Mouse (Mus musculus) heart, postnatal 25 days (tissue): ENCODE measurements around the gene Ccser1. TPM values are rescaled to one million over a fixed set of nuclear protein-coding genes. Genes with fewer than 3 reads are reported as not detected.

Source experiments
- DNase-seq: peaks from one replicate; pipeline ENCODE4 v3.0.0; 2022; ENCODE audit warnings: low spot score
- intact Hi-C: fragments of 180-260 bp; cut with DNase I; formaldehyde crosslinking; loops from one replicate; pipeline ENCODE4 v1.15.1; 2025
- total RNA-seq, 2 experiments: library from RNA; stranded (reverse); gene quantifications; 2 replicates each; pipeline ENCODE4 v1.2.3; 2021

Ccser1 gene
- total RNA-seq, 2 experiments from 2014 or later, result 1.7 to 1.8 TPM

DNA sequence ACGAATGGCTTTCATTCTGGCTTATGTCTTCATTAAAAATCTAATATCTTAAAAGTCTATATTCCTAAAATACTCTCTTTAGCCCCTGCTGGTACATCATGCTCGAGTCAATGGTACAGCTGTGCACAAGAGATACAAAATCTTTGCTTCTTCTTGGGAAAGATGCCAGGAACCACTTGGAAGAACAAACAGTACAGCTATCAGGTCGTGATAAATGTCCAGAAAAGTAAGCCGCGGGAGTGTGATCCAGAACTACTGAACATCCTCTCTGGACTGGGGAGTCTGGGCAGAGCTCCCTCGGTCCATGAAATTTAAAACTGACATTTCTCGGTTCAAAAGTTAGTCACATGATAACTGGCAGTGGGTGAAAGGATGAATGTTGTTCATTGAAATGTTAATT lies 99.4 kb downstream of the Ccser1 start:
- no peak for DNase-seq
- intact Hi-C loops, result no loop called here

GRCm38 (mm10) chr6:61292927-61293326 lies 112.8 kb downstream of the Ccser1 start:
- intact Hi-C loops, result no loop called here
- no peak for DNase-seq

DNA sequence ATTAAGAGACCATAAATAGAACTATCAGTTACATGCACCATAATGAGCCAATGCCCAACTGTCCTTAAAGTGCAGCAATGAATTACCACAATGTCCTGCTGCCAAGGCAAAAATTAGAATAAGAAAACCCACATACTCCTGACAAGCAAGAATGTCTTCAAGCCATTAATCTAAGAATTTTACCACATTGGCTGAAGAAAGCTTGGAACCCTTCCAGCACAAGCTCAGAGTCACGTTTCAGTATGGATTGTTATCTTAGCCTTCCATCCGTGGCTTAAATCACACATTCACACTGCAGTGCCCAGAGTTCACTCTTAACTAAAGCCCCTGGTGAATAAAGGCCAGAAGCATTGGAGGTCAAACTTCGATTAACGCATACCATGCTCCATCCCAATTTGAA lies 115.4 kb downstream of the Ccser1 start:
- intact Hi-C loops, result no loop called here
- no peak for DNase-seq

GRCm38 (mm10) chr6:61296188-61297037 lies 116.3 kb downstream of the Ccser1 start:
- intact Hi-C loops, result no loop called here
- no peak for DNase-seq

DNA sequence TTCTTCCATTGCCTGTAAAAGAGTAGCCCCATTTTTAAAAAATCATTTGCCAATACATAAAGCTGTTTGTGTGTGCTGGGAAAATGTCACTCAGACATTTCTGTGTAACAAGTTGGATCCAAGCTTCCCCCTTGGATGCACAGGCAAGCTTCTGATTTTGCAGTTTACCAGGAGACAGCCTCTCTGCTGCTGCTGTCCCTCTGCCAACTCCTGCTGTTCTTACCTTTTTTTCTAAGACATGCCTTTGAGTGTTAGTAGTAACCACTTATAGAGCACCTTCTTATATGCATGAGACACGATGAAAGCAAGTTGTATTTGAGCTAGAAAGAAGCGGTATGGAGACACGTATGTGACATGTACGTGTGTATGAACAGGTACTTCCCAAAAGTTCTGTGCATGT lies 120.3 kb downstream of the Ccser1 start:
- intact Hi-C loops, result loop anchor here (2.0 to 10.0 kb wide), 3 partner anchors 238 to 743 kb away; no protein-coding TSS in a partner anchor
- DNase-seq, result no peak

DNA sequence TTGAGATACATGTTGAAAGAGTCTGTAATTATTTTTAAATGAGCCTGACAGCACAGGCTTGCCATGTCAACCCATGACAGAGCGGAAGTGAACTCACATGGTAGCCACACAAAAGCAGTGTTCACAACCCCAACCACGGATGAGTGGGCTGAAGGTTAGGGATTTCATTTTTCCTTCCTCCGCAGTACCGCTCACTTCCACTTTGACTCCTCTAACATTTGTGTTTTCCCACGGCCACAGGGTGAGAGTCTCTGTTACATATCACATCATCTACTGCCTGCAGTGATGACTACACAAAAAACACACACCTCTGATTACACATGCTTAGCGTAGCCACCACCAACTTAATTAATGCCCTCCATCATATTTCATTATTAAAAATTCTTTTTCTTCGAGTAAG lies 120.9 kb downstream of the Ccser1 start:
- intact Hi-C loops, result loop anchor here (2.0 to 10.0 kb wide), 3 partner anchors 238 to 744 kb away; no protein-coding TSS in a partner anchor
- no peak for DNase-seq

GRCm38 (mm10) chr6:61301631-61302030 lies 121.5 kb downstream of the Ccser1 start:
- intact Hi-C loops, result loop anchor here (1.0 to 10.0 kb wide), 4 partner anchors 239 to 744 kb away; no protein-coding TSS in a partner anchor
- no peak for DNase-seq

- no peak for DNase-seq
- intact Hi-C loops, result no loop called here
Measured at GRCm38 (mm10) chr6:61311324-61312091, 131.4 kb downstream of the Ccser1 start.

DNA sequence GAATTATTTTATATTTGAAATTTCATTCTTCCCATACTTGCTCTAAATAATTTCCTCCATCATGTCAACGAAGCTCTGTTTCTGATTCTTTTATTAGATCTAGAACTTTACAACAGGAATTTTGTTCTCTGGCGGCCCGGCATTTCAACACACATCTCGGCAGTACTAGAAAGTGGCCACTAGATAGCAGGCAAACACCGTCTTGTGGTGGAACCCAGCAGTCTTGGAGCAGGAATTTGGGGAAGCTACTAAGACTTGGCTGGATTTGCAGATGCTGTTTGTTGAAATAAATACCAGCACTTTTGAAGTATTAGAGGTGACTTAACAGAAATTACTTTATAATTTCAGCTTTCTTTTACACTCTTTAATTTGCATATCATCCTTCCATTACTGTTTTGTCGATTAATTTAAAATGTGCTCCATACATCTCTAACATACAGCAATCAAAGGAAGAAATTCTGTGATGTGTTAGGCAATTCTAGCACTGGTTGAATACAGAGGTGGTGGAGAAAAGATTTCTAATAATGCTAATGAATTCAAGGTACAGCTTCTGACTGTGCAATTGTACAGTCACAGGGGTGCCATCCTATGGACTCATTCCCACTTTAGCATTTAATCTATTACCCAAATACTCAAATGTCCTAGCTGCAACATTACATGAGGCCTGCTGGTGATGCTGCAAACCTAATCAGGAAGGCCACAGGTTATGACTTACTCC lies 135.9 kb downstream of the Ccser1 start:
- intact Hi-C loops, result no loop called here
- DNase-seq, result no peak

- no peak for DNase-seq
- intact Hi-C loops, result no loop called here
Measured at GRCm38 (mm10) chr6:61320842-61321241, 140.7 kb downstream of the Ccser1 start.

- intact Hi-C loops, result no loop called here
- no peak for DNase-seq
Measured at GRCm38 (mm10) chr6:61322328-61322727, 142.2 kb downstream of the Ccser1 start.

DNA sequence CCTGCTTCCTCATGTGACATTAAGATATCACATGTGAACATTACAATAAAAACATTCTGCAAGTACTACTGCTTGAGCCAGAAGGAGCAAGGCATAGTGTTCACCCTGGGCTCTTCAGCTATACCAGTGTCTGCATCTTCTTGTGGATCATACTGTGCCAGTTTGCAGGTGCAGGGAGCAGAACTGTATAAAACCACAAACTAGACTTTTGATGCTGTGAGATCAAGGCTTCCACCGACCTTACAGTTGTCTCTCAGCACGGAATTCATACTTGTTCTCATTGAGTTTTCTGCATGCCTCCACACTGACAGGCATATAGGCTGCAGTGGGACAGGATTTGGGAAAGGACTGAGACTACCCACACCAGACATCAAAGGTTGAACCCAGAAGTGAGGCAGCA lies 146.0 kb downstream of the Ccser1 start:
- intact Hi-C loops, result no loop called here
- no peak for DNase-seq

GRCm38 (mm10) chr6:61328981-61329380 lies 148.9 kb downstream of the Ccser1 start:
- DNase-seq, result no peak
- intact Hi-C loops, result no loop called here

DNA sequence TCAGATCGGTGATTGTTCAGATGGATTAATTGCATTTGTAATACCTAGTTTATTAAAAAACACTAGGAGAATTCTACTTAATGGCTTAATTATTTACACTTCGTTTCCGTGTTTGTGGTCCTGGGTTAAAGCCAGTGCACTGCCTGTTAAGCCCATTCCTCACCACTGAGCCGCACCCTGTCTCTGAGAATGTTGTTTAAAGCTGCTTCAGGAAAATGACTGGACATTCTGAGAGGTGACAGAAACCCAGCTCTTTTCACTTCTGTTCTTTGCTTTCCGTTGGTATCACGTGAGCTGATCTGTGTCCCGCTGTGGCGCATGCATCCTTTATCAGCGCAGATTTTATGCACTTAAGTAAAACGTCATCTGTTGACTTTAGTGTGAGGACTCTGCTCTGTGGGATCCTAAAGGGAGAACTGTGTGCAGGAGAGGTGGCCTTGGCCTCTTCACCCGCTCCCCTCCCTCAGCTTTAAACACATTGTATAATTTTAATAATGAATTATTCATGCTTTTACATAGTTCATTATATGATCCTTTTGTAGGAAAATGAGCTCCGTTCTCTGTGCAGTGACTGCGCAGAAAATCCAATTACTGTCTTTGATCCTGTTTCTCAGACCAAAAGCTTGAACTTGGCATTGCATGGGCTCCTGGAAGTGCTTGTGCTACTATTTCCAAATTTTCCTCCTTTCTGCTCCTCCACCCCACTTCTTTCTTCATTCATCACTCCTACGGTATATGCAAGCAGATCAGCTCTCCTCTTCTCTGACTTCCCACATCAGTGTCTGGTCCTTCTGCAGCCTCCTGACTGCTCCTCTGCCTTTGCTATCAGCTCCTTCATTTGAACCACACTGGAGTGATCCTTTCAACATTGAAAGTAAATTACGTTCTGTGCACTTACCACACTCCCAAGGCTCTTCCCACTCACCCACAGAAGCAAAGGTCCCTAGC lies 149.7 kb downstream of the Ccser1 start:
- intact Hi-C loops, result no loop called here
- no peak for DNase-seq

DNA sequence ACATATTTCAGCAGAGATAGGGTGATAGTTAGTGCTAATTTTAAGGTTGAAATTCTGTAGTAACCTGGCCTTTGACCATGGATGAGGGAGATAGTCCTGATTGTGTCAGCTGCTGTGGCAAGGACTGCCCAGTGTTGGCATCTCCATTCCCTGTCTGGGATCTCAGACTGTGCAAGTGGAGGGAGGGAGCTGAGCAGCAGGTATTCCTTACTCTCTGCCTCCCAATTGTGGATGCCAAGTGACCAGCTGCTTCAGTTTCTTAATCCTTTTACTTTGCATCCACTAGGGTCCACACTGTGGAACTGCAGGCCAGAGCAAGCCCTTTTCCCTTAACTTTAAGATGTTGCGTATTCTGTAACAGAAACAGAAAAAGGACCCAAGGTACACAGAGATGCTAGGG lies 154.3 kb downstream of the Ccser1 start:
- DNase-seq, result no peak
- intact Hi-C loops, result no loop called here

DNA sequence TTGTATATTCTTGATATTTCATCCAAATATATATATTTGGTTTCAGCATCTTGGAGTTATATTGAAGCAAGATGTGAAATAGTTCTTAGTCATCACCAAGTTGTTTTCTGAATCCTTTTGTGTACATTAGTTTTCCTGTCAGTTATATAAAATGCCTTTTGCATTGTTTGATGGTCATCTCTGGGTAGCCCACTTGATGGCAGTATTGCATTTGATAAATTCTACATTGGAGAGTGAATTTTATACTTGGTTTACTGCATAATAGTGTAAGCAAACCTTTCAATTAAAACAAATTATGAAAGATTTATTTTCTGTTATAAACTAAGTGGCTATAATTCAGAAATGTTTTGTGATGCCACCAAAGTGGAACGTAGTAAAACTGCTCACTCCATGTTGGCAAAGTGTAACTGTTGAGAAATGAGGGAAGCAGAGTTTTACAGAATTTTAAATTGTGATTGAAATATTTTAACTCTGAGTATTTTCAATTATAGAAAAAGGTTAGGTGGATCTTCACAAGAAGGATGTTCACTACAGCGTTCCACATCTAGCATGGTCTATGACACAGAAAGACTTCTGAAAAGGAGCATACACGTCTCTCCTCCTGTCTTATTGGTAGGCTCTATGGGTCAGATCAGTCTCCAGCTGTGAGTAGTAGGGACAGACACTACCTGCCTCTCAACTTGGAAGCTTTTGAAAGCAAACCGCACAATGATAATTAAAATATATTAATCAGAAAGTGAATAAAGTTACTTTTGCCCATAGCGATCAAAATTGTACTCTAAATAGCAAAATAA lies 167.1 kb downstream of the Ccser1 start:
- DNase-seq, result no peak
- intact Hi-C loops, result no loop called here

DNA sequence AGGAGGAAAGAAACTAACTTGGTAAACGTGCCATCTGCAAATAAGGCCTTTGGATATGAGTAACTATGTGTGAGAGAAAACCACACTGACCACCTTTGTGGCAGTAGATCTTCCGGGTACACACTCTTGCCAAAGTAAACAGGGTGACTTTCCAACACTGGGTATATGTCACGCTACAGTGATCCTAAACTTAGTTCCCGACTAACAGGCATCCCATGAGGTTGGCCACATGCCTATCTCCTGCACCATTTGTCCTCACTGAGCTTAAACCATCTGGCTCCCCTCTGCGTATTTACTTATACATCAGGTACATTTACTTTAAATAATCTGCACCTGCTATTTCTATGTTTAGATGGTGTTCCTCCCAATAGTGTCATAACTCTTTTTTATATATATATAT lies 183.6 kb downstream of the Ccser1 start:
- intact Hi-C loops, result no loop called here
- no peak for DNase-seq

GRCm38 (mm10) chr6:61382526-61382925 lies 202.4 kb downstream of the Ccser1 start:
- no peak for DNase-seq
- intact Hi-C loops, result no loop called here

DNA sequence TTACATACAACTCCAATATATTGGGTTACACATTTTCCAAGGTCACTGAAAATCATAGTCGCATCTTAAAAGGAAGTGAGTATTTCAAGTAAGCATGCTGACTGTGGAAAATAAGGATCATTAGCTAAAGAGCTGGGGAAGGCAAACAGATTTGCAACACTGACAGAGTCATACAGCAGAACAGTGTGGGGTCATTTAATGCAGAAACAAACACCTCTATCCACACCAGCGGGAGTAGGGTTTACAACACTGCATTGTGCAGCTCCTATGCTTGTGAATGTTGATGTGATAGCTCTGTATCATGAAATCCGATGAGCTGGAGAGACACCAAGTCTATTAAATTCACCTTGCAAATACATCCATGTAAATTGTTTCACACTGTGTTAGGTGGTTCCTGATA lies 202.9 kb downstream of the Ccser1 start:
- intact Hi-C loops, result no loop called here

More for the DNA sequence above, 202.9 kb downstream of the Ccser1 start:
- no peak for DNase-seq
